Mouse (Mus musculus) kidney, adult 2 months (tissue): ENCODE data around the gene Gdpd5.

Source experiments
- CTCF ChIP-seq: fragments of 200-500 bp; conservative IDR thresholded peaks from 2 replicates; pipeline ENCODE4 v1.5.1; 2011; ENCODE audit warnings: low read depth, mild to moderate bottlenecking, control low read depth, low read length, moderate library complexity, mixed read lengths; ENCODE audit not compliant: insufficient read depth, insufficient read length
- POLR2A ChIP-seq: fragments of 200-500 bp; IDR thresholded peaks from one replicate; pipeline ENCODE4 v1.6.1; 2011; ENCODE audit warnings: low read depth, low read length, control low read depth

GRCm38 (mm10) chr7:99392696-99393095 is 11.5 kb downstream of the Gdpd5 start:
- no peak for TF ChIP-seq CTCF
- no peak for TF ChIP-seq POLR2A
